Mouse (Mus musculus): Measurements from ENCODE around the gene Camta1.

The Camta1 gene

DNA sequence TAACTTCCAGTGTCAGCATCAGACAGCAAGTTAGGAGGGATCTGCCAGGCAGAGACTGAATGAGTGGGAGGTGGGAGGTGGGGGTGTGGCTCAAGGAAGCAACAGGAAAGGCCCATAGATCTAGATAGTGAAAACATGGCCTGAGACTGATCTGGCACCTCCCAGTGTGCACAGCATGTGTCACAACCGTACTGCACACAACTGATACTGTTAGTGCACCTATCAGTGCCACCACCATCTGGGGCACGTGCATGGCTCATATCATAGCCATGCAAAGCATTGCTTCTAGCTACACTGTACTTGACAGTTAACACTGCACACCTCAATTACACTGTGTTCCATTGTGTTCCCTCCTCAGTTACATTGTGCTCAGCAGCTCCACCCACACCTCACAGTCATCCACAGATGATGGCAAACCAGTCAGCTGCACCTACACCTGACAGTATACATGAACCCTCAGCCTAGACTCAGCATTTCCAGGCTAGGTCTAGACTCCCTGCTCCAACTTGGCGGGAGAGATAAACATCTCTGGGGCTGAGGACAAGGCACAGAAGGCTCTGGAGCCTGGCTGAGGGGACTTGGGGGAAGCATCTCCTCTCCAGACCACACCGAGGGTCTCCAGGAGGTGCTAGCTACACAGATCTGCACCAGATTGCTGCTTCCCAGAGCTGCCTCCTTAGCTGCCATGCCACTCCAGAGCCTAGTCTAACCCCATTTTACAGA is 131.5 kb downstream of the Camta1 start:
- no peak for DNase-seq

DNA sequence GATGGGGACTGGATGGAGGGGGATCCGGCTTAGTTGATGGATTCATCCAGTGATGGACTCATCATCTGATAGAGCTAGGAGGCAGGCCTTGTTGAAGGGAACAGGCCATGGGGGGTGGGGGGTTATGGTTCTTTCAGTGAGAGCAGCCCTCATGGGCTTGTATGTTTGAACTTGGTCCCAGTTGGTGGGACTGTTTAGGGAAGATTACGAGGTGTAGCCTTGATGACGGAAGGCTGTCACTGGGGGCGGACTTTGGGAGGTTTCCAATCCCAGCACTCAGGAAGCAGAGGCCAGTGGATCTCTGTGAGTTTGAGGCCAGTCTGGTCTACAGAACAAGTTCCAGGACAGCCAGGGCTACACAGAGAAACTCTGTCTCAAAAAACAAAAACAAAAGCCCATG is 132.6 kb downstream of the Camta1 start:
- DNase-seq: no peak

DNA sequence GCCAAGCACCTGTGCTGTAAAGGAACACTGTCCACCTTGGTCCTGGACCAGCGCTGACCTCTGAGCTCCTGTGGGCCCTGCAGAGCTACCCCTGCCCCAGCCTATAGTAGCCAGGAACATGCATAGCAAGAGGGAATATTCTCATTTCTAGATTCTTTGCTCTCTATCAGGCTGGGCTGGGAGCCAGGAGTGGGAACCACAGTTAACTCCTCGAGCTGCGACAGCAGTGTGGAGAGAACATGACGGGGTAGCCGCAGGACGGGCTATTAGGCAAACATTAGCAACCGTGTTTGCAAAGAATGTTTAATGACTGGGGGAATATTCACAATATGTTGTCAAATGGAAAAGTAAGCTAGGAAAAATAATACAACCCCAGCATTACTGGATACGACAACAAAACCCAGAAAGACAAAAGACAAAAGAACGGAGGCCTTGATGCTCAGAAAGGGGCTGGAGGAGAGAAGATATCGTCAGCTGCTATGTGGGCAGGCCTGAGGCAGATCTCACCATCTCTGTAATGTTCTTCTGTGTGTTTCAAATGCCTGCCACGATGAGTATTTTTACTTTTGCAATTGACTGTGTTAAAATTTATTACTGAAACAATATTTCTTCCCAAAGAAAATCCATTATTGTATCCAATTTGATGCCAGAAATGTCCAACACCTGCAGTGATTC is 133.1 kb downstream of the Camta1 start:
- DNase-seq: no peak

DNA sequence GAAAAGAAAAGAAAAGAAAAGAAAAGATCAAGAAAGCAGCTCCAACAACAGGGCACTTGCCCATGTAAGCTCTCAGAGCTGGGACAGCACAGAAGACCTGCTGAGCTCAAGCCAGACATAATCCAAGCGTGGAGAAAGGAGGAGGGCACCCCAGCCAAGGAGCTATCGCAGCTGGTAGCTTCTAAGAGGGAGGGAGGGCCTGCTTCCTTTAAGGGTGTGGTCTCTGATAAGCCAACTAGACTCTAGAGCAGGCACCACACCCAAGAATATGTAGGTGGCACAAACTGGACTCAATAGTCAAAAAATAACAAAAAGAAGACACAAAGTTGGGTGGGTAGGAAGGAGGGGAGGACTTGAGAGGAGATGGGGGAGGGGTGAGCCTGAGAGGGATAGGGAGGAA is 135.3 kb downstream of the Camta1 start:
- DNase-seq: no peak

DNA sequence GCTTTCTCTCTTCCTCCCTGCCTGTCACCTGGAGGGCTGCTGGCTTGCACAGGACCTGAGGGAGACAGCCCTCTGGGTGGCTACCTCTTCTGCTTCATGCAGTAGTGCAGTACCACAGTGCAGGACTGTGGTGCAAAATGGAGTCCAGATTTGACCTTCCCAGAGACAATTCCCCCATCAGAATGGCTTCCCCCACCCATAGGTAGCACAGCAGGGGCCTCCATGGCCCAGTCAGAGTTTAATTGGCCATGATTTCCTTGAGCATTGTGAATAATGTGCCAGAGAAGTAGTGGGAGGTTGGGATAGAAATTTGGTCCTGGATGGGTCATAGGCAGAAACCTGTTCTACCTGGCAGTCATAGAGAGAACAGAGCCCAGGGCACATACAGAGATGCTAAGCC is 136.8 kb downstream of the Camta1 start:
- DNase-seq: no peak

DNA sequence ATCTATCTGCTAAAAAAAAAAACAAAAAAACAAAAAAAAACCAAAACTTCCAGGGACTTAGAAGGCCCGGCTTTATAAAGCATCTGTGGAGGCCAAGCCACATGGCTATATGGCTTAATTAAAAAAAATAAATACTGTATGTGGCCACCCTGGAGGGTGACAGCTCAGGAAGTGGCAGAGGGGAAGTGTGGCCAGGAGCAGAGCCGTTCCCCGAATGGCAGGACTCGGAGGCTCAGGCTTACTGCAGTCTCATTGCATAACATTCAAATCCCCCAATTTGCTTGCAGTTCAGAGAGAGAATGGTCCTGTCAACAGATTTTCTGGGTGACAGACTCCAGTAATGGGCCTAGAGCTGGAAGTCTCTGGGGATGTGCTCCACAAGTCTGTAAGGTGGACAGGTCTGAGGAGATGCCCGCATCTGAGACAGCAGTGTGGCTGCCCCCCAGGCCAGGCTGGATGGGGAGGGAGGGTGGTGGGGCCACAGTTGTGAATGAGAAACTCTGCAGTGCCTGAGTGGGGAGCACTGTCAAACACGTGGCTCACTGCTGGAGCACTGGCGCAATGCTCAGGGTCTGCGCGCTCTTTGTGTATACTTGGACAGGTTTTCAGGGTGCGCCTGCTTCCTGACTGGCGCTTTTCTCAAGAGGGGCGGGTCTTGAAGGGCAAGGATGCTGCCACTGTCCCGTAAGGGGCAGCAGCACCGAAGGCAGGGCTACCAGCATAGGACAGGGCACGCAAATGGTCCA is 140.8 kb downstream of the Camta1 start:
- no peak for DNase-seq

DNA sequence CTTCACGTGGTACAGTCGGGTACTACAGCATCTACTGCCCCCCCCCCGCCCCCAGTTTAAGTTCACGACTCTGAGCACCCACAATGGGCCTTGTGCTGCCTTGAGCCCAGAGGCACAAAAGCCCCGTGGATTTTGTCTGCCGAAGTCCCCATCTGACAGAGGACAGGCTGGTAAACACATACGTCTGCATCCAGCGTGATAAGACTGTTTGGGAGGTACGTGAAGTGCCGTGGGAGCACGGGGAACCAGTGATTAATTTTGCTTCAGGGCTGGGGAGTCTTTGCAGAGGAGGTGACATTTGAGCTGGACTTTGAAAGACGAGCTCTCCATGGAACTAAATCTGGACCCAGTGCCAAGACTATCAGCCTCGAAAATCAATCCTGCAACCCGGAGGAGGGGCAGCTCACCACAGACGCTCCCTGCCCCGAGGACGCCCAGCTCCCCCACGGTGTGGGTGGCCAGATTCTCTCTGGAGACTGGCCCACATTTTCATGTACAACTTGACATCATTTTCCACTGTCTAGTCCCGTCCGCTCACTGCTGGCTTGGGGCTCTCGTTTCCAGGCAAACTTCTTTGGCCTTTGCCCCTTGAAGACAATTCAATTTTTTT is 142.7 kb downstream of the Camta1 start:
- peak; percentile 24 for DNase-seq

DNA sequence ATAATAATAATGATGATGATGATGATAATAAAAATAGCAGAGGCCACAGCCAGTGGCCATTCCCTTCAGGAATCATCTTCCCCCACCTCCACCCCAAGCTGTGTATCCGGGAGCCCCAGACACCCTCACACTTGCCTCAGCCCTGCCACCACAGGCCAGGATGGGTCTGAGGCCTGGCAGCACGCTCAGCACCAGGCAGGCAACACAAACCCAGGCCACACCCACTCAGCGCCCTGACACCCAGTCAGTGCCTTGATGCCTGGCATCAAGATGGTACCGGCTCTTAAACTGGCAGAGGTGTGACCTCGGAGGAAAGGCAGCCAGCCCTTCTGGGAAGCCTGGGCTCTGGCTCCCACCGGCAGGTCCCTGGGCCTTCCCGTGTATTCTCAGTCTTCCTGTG is 143.8 kb downstream of the Camta1 start:
- no peak for DNase-seq

DNA sequence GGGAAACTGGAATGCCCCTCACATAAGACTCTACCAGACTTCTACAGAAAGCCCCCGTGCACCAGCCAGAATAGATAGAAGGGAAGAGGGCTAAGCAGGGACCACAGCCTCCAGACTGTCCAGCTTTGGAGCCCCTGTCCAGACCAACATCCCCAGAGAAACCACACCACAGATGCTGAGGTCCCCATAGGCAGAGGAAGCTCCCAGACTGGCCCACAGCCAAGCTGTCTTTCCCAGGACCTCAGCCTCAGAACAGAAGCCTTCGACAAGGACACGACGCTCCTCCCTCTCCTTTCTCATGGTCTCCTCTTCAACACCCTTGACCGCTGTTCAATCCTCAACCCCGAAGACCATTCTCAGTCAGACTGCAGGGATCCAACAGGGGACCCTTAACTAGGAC is 148.0 kb downstream of the Camta1 start:
- DNase-seq: no peak

DNA sequence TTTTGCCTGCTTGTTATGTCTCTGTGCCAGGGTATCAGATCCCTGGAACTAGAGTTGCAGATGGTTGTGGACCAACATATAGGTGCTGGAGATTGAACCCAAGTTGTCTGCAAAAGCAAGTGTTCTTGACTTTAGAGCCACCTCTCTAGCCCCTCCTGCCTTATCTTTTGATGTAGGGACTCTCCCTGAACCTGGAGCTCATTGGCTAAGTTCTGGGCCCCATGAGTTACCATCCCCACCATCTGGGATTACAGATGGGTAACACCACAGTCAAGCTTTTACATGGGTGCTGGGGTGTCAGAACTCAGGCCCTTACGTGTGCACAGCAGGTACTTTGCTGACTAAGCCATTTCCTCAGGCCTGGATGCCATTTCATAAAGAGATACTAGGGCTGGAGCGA is 150.3 kb downstream of the Camta1 start:
- DNase-seq: no peak

DNA sequence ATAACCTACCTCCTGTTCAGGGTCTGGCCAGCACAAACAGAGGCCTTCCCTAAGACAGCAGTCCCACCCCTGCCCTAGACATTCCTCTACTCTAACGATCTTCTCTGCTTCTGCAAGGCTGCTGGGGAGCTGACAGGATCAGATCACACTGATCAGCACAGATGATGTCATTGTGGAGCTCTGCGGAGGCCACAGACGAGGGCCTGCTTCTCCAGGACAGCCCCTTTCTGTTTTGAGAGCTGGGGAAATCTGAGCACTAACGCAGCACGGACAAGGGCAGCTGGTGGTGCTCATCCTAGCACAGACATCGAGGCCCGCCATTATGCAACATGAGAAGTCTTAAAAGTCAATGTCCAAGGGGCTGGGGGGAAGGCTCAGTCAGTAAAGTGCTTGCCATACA is 151.2 kb downstream of the Camta1 start:
- no peak for DNase-seq

DNA sequence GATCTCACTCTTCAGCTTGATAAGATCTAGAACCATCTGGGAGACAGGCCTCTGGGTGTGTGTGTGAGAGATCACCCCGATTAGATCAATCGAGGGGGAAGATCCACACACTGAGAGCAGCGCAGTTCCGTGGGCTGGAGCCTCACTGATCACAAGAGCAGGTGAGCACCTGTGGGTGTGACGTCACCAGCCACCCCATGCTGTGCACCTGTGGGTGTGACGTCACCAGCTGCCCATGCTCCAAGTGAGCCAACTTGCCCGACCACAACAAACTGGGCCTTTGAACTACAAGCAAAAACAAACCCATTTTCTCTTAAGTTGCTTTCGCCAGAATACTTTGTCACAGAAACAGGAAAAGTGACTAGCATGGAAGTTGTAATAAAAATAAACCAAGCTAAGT is 152.4 kb downstream of the Camta1 start:
- DNase-seq: no peak

DNA sequence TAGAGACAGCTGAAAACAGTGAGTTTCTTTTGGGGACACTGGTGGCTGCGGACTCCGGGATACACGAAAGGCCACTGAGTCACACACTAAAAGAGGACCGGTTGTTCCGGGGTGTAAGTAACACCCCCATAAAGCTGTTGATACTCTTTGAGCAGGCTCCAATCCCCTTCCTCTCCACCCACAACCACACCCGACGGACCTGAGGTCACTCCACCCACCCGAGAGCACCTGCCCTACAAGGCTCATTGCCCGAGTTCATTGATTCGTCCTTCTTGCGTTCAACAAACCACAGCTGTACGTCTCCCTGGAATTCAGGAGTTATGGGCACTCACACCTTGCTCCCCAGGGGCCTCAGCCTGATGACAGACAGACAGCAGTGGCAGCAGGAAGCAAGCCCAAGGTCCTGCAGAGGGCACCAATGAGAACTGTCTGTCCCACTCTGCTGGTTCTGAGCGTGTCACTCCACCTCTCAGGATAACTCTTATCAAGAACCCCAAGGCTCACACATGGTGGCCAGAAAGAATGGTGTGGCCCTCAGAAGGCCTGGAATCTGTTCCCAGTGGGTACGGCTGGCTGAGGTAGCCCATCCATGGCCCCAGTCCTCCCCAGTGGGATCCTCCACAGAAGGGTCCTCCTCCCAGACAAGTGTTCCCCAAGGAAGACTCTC is 158.5 kb downstream of the Camta1 start:
- DNase-seq: no peak

DNA sequence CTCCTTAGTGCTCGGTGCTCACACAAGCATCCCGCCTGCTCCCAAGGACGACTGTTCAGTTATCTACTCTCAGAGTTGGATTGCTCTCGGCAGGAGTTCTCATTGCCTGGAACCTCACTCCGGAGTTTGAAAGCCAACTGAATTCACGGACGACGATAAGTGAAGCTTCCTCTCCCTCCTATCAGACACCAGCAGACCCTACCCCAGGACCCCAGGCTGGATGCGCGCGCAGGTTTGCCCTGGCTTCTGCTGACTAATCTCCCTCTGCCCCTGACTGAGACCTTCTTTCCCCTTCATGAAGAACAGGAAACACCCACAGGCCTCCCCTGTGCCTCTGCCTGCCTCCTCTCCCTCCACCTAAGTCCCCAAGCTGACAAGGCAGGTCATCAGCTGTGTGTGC is 159.2 kb downstream of the Camta1 start:
- no peak for DNase-seq

DNA sequence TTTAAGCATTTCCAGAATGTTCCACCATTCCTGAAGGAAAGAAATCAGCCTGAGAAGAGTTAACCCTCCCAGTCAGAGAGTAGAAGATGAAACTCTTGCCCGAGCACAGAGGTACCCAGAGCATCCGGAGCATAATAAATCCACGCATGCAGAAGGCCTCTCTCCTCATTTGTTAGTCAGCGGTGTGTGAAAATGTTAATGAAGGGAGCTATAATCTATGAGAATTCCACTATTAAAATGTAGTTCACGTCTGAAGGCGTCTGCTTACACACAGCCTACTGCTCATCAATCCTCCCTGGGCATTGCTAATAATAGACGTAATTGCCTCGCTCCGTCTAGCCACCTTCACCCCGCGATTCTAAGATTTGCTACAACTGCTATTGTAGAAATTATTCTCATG is 165.7 kb downstream of the Camta1 start:
- DNase-seq: no peak

DNA sequence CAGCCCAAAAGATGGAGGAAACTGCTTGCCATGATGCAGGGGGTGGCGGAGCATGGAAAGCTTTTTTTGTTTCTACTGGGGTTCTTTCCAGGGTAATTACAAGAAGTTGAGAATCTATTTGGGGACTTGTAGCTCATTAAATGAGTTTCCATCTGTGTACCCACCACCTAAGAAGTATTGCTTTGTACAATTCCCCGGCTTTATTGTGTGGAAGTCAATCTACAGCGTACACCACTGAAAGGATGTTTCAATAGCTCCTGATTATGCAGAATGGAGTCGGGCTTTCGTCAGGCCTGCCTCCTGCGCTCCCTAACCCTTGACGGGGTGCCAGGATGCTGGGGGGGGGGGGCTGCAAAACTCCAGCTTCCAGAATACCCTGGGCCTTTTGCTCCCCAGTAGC is 167.1 kb downstream of the Camta1 start:
- no peak for DNase-seq

DNA sequence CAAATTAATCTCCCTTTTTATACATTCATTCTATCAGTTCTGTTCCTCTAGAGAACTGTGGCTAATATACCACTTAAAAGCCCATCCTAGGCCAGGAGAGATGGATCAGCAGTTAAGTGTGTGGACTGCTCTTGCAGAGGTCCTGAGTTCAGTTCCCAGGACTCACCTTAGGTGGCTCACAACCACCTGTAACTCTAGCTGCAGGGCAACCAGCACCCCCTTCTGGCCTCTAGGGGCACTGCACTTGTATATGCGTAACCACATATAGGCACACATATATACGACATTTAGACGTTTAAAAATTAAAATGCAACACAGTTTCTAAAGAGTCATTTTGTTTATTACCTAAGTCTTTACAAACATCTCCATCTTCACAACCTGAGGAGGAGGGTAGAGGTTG is 167.6 kb downstream of the Camta1 start:
- DNase-seq: no peak

DNA sequence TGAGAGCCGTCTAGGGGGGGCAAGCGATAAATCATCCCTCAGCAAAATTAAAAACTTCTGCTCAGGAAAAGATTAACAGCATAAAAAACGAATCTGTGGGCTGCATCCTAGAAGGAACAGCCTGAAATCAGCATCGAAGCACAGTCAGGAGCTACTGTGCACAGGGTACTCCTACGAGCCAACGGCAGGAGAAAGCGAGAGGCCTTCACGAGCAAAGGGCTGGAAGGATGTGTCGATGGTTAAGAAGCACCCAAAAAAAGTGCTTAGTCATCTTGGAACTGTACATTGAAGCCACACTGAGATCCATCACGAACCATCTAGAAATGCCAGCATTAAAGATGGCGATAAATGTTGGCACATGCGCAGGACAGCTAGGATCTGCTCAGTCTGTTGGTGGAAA is 171.6 kb downstream of the Camta1 start:
- no peak for DNase-seq

DNA sequence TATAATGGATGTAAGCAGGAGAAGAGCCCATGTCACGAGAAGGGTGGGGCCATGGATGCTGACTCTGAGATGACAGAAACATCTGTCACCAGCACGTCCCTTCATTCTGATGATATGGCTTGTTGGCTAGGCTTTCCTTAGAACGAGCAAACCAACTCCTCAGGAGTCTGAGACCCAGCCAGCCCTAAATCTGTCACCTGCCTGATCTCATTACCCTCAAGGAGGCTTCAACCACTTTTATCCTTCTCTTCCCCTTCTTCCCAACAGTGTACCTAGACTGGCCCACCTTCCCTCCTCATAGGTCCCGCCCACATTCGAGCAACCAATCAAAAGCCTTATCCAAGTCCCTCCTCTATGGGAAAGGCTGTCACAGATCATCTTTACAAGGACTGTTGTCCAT is 173.5 kb downstream of the Camta1 start:
- DNase-seq: no peak

DNA sequence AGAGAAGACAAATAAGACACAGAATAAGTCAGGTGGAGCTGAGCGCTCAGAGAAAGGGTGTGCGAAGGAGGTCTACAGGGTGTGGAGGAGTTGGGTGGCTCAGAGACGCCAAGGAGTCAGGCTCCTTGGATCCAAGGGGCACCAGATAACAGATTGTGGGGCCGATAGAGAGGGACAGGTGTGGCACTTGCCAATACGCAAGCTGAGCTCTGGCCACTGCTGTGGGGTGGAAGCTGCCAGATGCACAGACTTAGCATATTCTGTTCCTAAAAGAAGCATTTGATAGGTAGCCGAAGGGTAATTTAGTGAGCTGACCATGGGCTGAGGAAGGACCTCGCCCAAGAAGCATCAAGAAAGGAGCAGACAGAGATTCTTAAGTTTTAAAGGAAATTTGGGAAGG is 177.1 kb downstream of the Camta1 start:
- no peak for DNase-seq

DNA sequence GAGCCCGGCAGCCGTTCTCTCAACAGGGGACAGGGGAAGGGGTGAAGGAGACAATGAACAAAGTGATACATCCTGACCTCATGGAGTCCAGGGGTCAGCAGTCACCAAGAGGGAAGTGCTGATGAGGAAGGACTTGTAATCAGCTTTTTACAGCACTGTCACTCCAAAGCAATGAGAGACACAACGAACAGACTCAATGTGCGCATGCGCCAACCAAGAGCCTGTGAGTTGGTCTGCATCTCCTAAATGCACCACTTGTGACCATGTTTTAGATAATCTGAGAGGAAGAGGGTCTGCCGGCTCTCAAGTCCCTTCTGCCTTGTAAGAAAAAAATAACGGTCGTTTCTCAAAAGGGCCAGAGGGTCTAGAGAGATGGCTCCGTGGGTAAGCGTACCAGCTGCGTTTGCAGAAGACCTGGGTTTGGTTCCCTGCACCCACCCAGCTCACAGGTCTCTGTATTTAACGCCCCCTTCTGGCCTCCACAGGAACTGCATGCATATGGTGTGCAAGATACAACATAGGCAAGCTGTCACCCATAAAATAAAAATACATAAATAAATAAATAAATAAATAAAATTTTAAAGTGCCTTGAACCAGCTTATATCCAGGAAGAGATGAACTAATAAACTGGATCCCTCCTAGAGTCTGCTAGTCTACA is 178.7 kb downstream of the Camta1 start:
- DNase-seq: no peak

DNA sequence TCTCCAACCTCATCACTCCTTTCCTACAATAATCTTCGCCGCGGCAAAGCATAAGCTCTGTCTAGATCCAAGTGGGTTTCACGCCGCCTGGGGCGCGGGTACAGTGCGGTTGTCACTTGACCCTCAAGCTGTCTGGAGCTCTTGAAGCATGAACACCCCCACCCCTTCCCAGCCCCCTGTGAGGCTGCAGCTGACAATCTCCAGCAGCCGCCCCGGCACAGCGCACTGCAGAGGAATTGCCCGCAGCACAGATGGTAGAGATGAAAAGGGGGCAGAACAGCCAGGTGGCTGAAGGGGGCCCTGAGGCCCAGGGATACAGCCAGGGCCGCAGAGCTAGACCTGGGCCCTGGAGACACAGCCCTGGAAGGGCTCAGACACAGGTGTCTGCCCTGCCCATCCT is 189.2 kb downstream of the Camta1 start:
- no peak for DNase-seq

DNA sequence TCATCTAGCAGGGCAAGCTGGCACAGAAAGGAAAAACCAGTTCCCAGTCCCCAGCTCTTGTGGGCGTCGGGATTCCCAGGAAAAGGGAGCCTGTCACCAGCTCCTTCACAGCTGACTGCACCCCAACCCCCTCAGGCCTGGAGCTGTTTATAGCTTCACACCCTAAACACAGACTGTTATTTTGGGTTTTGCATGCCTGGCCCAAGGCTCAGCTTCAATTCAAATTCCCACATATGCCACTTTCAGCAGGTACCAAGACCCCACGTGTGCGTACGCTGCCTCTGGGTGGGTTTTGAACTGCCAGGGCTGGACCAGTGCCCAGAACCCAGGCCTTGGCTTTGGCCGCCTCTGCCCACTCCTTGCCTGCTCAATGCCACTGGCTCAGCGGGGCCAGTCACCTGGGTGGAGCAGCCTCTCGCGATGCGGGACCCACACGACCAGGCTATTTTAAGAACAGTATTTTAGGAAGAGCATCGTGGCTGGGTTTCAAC is 195.2 kb downstream of the Camta1 start:
- DNase-seq: peak; percentile 59

Measured in kidney, adult 9 months (tissue).